Mouse (Mus musculus): Measurements from ENCODE around the gene Glb1l. TPM values are rescaled to one million over a fixed set of nuclear protein-coding genes. Genes with fewer than 3 reads are reported as not detected.
"Not testable (repeated sequence)": the region's sequence is repeated elsewhere in the genome, so short reads cannot be mapped to it uniquely, and the experiment has no call there.

The Glb1l gene
- polyA plus RNA-seq (2012; rRNA removed), result 28.9 and 33.6 TPM in 2 replicates

DNA sequence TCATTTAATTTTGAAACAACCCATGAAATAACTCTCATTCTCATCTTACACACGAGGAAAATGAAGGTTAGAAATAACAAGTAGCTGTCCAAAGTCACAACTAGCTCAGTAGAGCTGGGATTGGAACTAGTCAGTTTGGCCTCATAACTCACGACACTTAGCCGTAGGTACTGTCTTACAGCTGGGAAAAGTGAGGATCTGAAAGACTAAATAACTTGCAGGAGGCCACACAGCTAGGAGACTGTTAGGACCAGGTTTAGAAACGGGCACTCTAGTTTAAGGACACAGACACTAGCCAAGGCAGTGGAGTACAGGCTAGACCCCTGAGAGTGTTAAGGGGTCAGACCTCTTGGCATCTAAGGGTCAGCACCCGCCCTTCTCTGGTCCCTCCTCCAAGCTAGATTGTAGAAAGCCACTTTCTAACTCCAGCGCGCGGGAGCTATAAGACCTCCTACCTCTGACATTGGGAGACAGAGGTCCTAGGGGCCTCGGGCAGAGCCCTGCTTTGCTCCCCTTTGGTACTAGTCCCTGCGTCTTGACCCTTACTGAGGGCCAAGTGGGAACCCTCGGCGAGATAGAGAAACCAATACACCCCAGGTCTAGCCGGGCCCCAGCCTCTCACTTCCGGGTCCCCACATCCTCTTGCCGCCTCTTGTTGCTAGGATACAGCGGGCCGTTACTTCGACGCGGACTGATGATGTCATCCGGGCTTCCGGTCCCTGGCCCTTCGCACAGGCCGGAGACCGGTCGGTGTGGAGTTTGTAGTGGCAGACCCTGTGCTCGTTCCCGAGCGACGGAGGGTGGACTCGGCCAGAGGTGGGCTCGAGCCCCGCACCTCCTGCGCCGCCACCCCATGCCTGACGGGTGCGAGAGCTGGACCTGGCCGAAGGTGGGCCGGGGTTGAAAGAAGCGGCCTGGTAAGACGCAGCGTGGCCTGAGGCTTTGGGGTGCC is at the start of gene Glb1l, which contains the start of gene Stk16:
Glb1l (minus strand) TSS at position 678 of the 952 bp plus-strand sequence.
Stk16 (plus strand) TSS at position 703 of the 952 bp plus-strand sequence.
- peak; percentile 89 for DNase-seq (ENCODE audit: low spot score)

DNA sequence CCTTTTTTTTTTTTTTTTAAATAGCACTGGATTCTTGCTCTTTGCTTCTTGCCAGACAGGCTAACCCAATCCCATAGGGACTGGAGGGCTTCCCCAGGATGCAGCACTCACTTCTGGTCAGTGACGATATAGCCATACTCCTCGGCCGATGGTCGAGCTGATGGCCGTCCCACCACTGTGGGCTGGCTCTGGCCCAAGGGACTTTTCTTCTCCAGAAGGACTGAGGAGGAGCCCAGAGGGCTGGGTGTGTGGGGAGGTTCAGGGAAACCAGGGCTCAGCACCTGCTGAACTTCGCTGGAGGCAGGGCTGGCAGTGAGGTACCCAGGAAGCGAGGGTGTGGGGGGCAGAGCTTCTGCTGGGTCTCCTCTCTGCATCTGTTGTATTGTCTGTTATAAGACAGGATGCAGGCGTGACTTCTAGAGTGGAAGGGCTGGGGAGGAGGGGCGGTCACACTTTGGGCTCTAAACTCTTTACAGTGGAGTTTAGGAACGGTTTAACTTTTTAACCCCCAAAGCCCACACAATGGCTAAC is 45.0 kb upstream of the Glb1l start:
- no peak for DNase-seq (ENCODE audit: low spot score)

DNA sequence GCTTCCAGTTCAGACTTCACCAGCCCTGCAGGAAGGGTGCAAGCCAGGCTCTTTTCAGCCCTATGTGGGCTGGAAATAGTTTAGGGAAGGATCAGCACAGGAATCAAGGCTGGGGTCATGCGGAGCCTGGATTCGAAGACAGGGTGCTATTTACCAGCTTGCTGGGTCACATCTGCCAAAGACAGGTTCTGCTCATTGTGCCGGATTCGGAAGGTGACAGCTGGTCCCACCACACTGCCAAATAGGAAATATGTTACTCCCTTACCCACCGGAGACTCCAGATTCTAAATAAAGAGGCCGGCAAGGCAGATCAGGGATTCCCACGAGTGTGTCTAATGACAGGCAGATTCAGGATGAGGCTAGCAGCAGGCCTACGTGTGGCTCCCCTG is 44.0 kb upstream of the Glb1l start:
- DNase-seq (ENCODE audit: low spot score), result no peak

DNA sequence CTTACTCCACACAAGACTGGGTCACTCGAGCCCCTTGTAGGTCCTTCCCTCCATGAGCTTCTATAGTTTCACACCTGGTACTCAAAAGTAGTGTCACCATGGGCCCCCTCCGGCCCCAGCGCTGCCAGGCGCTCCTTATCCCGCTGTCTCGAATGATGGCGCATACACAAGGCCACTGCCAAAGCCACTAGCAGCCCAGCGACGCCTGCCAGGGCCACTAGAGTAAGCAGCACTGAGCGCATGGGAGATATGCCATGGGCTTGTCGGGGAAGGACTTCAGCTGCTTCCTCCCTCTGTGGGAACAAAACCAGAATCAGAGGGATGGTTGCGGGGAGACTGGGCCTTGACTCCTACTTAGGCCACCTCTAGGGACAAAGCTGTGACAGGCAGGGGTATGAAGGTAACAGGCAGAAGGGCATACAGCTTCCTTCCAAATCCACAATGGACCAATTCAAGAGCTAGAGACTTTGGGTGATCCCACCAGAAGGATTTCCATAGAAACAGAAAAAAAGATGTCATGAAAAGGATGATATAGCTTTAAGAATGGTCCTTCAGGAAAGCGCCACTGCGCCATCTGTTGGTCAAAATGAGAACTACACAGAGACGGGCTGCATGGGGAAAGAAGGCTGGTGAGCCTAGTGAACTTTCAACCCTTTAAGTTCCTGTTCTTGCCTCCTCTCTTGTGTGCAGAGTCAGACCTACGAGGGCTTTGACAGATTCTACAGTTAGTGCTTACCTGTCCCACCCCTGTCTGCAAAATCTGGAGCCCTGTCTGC is 43.4 kb upstream of the Glb1l start:
- DNase-seq (ENCODE audit: low spot score), result peak; percentile 47

DNA sequence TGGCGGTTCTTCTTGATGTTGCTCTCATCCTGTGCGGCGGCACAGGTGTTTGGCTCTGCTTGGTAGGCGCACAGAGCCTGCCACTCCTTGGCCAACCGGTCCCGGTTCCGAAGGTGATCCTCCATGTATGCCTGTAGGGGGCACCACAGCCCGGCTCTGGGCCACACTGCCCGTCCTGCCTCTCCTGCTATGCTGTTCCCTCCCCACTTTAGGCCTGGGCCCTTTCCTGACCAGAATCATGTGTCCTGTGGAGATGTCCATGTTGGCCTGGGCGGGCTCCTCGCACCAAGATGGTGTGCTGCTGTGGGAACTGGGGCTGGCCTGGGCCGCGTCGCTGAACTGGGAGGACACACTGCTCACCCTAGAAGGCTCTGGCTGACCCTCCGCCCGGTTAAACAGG is 42.4 kb upstream of the Glb1l start:
- DNase-seq (ENCODE audit: low spot score), result peak; percentile 24

DNA sequence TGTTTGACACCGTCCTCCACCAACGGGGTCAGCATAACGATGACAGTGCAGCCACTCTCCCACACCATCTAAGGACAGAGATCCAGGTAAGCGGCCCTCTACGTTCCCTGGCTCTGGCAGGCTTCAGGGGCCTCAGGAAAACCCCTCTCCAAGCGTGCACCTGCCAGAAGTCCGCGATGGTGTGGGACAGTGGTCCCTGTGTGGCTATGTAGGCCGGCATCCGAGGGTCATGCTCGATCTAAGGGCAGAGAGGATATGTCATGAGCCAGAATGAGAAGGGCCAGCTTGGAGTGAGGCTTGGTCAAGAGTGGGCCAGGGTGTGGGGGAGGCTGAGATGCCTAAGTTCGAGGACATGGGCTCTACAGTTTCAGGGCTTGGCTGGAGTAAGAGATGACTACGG is 41.7 kb upstream of the Glb1l start:
- no peak for DNase-seq (ENCODE audit: low spot score)

DNA sequence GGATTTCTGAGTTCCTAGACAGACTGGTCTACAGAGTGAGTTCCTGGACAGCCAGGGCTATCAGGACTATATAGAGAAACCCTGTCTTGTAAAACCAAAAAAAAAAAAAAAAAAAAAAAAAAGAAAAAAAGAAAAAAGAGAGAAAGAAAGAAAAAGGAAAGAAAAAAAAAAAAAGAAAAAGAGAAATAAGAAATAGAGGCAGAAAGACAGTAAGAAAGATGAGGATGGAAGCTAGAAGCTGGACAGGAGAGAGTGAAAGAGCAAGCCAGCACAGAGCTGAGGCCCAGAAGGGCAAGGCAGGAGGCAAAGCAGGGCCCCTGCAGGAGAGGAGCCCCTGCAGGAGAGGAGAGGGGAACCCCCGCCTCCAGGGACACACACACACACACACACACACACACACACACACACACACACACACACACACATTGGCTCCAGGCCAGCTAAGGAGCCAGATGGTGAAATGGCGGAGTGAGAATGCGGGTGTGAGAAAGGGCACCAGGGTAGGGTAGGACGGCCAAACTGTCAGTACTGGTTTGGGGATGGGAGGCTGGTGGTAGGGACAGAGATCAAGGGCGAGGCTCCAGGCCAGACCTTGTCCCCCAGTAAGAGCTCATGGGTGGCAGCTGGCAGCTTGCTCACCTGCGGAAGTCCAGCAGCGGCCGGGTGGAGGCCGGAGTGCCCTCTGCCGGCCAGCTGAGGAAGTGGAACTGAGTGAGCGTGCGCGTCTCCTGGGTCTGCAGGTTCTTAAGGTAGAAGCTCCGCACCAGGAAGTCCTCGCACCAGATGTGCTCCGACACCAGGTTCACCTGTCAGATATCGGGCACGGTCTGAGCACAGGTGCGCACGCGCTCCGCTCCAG is 40.7 kb upstream of the Glb1l start:
- peak; percentile 68 for DNase-seq (ENCODE audit: low spot score)

DNA sequence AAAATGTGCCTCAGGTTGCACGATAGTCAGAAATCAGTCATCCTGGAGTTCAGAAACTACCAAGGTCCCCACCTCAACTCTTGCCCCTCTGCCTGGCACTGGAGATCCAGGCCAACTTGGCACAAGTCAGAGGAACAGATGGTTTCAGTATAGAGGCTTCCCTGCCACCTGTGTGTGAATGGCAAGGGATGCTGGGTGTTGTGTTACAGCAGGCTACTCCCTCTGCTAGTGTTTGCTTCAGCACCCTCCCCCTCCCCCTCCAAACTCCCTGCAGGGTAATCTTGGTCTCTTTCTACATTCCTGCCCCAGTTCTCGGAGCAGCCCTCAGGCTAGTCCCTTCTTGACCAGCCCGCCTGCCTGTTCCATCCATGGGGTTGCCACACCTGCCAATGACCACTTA is 39.9 kb upstream of the Glb1l start:
- no peak for DNase-seq (ENCODE audit: low spot score)

DNA sequence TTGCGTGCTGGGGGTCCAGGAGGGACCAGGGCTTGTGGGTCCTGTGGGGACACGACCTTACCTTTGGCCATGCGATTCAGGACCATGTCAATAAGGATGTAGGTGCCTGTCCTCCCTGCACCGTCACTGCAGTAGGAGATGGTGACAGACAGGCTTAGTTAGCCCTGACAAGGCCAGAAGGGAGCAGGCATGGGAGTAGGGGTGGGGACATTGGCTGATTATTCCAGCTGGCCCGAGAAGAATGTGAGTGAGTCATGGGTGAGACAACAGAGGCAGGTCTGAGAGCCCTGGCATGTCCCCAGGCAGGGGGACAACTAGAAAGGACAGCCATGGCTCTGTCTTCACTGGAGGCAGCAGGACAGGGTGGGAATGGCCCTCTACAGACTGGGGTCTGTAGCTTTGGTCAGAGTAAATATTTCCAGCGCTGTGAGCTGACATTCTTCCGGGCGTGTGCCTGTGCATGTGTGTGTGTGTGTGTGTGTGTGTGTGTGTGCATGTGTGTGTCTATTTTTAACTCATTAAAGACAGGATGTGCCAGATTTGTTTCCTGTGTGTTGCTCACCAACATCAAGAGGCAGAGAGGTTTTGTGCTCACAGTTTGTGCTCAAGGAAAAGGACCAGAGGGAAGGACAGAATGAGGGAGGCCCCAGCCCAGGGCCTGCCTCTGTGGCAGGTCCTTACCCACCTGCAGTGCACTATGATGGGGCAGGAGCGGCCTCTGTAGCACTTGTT is 37.6 kb upstream of the Glb1l start:
- DNase-seq (ENCODE audit: low spot score), result no peak

DNA sequence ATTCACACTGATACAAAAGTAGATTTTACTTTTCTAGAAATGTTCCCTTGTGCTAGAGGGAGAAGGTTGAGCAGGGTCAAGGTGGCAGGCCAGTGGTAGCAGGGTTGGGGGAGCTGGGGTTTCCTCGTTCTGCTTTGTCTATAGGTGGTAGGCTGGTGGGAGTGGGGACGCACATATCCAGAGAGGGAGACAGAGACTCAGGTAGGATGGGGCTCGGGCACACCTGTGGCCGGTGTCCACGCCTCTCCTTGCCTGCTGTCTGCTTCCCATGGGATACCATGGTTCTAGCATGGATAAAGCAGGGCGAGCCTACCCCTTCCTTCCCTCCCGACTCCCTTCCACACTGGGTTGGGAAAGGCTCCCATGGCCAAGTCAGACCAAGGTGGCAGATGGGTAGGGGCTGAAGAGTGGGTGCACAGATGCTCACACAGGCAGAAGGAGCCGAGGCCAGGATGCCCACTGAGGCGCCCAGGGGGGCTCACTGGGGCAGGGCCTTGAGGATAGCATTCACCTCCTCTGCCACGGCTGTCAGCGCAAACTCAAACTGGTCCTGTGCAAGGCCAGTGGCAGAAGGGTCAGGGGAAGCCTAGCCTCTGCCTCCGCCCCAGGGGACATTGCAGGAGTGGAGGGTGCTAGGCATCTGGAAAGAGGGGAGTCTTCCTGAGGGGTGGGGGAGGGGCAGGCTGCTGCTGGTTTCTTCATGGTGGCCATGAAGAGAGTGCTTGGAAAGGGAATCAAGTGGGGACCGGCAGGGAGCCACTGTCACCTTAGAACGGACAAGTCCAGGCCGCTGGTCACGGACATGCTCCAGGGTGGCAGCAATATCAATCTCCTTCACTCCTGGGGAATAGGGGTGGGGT is 36.7 kb upstream of the Glb1l start:
- DNase-seq (ENCODE audit: low spot score), result no peak

DNA sequence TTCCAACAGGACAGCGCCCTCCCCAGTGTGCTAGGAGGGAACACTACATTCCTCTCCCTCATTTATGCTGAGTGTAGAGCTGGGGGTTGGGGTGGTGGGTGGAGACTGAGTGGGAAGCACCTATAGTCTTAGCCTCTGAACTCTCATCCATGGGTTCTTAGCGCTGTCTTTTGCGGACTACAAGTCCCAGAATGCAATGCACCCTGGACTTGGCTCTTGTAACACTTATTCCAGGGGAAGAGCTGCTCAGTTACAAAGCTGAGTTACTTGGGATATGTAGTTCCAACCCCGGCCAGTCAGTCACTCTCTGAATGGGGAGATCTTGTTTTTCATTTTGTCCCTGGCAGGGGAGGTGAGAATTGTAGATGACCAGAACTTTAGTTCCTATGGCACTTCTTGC is 34.2 kb upstream of the Glb1l start:
- DNase-seq (ENCODE audit: low spot score), result no peak

DNA sequence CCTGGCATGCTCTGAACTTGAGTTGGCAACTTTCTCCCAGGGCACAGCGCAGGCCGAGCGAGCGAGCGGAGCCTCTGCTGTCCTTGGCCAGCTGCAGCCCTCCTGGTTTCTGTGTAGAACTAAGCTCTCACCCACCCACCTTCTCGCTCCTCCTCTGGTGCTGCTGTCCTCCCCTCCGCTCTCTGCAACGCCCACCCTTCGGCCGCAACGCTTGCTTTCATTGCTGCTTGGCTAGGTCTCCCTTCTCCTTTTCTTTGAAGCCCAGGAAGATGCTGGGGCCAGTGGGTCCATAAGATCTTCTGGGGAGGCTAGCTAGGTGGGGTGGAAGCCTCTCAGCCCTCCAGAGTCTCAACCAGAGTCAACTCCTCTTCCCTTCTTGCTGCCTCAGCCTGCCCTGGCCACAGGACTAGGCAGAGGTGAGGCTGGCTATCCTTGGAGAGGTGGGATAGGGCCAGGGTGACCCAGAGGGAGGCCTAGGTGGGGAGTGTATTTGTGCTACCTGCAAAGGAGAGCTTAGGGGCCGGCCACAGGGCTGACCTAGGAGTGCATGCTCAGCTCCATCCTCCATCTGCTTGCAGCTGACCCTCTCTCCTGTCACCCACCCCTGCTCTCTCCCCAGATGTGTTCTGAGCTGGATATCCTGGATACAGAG is 33.7 kb upstream of the Glb1l start:
- no peak for DNase-seq (ENCODE audit: low spot score)

DNA sequence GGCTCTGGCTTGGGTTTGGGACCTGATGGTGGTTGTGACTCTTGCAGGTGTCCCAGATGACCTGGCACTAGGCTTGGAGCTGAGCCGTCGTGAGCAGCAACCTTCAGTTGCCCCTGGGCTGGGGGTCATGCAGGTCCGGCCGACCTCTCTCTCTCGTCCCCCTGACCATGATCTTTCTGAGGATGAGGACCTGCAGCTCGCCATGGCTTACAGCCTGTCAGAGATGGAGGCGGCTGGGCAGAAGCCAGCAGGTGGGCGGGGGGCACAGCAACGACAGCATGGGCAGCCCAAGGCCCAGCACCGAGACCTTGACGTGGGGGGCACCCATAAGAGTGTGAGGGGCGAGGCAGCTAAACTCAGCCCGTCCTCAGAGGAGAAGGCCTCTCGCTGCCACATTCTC is 32.8 kb upstream of the Glb1l start:
- DNase-seq (ENCODE audit: low spot score), result no peak

DNA sequence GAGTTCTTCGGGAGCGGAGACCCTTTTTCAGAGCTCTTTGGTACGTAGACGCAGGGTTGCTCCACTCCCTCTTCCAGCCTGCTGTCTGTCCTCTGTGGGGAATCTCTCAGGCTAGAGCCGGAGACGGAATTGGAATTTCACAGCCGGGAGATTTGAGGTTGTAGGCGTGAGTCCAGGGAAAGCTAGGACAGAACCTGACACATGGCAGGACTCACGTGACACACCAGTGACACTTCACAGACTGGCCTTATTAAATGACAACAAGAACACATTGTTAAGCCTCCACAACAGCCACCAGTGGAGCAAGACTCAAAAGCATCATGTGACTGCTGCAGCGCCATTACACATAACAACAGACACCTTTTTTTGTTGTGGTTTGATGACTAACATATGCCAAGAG is 29.0 kb upstream of the Glb1l start:
- no peak for DNase-seq (ENCODE audit: low spot score)

DNA sequence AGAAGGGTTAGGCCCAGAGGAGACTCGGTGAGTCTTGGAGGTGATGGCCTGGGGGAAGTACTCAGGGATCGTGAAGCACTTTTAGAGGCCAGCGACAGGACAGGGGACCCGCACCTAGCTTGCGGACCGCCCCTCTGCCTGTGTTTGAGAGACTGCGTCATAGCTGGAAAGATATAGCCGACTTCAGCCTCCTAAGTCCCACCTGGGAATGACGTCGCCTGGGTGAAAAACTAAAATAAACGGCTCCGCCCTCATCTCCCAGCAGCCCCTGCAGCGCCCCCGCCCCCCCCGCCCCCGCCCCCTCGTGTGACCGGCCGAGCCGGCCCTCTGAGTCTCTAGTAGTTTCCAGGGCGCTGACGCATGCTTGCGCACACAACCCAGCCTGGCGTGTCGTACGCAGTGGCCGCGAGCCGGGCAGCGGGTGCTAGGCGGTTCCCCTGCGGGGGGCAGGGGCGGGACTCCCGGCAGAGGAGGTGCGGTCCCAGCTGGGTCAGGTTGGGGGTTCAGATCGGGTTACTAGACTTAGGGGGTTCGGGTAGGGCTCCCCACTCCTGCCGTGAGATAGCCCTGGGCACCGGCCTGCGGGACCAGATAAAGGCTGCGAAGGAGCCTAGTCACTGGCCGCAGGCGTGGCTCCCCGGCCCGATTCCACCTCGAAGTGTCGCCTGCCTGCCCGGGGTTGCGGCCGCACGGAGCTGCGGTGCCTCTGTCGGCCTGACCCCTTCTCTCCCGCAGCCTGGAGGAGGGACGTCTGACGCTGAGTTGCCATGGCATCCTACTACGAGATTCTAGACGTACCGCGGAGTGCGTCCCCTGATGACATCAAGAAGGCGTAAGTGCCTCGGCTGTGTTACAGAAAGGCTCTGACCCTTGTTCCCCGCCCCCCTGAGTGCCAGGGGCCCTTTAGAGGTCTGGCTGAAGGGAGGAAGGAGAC is 25.8 kb upstream of the Glb1l start, which contains the start of gene Dnajb2:
Dnajb2 (plus strand) TSS at position 290 of the 934 bp plus-strand sequence.
- peak; percentile 91 for DNase-seq (ENCODE audit: low spot score)

DNA sequence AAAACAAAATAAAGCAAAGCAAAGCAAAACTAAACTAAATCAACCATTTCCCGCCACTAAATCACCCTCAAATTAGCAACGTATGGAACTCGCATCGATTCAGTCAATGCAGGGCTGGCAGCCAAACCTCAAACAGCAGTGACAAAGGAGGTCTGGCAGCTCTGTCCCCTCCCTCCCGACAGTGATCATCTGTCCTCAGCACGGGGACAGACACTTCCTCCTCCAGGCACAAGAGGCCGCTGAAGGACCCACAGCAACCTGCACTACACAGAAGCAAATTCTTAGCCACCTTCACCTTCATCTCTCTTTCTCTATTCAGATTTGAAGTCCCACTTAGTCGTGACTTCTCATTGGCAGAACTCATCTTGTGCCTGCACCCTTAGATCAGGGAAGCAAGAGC is 24.0 kb upstream of the Glb1l start:
- no peak for DNase-seq (ENCODE audit: low spot score)

DNA sequence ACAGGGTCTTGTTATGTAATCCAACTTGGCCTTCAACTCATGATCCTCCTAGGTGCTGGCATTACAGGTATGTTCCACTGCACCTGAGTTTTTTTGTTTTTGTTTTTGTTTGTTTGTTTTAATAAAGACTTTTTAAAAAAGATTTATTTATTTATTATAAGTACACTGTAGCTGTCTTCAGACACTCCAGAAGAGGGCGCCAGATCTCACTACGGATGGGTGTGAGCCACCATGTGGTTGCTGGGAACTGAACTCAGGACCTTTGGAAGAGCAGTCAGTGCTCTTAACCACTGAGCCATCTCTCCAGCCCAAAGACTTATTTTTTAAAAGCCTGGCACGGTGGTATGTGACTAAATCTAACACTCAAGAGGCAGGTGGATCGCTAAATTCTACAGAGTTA is 21.9 kb upstream of the Glb1l start:
- not testable (repeated sequence) for DNase-seq (ENCODE audit: low spot score)

DNA sequence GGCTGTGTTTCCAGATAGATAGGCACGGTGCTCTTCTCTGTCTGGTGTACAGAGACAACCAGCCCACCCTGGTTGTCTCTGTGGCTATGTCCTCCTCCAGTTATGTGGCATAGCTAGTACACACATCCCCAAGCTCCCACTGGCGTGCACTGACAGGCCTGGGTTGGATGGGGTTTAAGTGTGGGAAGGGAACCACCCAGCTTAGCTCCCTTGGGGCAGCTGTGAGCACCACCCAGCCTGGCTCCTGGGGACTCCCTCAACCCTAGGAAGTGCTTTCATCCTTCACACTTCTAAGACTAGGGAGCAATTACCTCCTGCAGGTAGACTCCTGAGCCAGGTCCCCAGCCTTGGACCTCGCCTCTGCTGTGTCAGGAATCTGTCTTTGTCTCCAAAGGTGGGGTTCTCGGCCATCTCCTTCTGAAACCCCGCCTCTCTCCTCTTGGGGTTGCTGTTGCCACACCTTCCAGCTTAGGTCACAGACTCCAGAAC is 21.1 kb upstream of the Glb1l start, which contains the start of gene A630095N17Rik:
A630095N17Rik (minus strand) TSS at position 439 of the 489 bp plus-strand sequence.
- no peak for DNase-seq (ENCODE audit: low spot score)
